Mouse (Mus musculus) T-helper 1 cell (primary cell): ENCODE measurements around the gene Acaa1b.

Experiments
- in situ Hi-C: fragments of 300-600 bp; cut with MboI, MseI; formaldehyde crosslinking; loops from one replicate; pipeline ENCODE4 v1.15.1; 2025; ENCODE audit warnings: high pct_unique_total_duplicates

Gene Acaa1b

GRCm38 (mm10) chr9:119156278-119157201, at the start of gene Acaa1b:
Acaa1b (minus strand) TSS chr9:119157093.
- in situ Hi-C loops, result no loop called here

GRCm38 (mm10) chr9:119206666-119207065, 49.8 kb upstream of the Acaa1b start:
- in situ Hi-C loops, result loop anchor here (10.0 kb wide), 1 partner anchor 1488 kb away; no protein-coding TSS in a partner anchor

- in situ Hi-C loops, result loop anchor here (10.0 kb wide), 1 partner anchor 1489 kb away; no protein-coding TSS in a partner anchor
These were observed 48.9 kb upstream of the Acaa1b start for GRCm38 (mm10) chr9:119205756-119206155.

GRCm38 (mm10) chr9:119203617-119204016, 46.7 kb upstream of the Acaa1b start:
- in situ Hi-C loops, result loop anchor here (10.0 kb wide), 1 partner anchor 1491 kb away; no protein-coding TSS in a partner anchor

GRCm38 (mm10) chr9:119201653-119202052, 44.8 kb upstream of the Acaa1b start:
- in situ Hi-C loops, result loop anchor here (10.0 kb wide), 1 partner anchor 1493 kb away; no protein-coding TSS in a partner anchor

- in situ Hi-C loops, result loop anchor here (10.0 kb wide), 1 partner anchor 175 kb away; no protein-coding TSS in a partner anchor
These were observed 42.4 kb upstream of the Acaa1b start for GRCm38 (mm10) chr9:119199151-119199861.

- in situ Hi-C loops, result loop anchor here (10.0 kb wide), 1 partner anchor 182 kb away; no protein-coding TSS in a partner anchor
These were observed 35.5 kb upstream of the Acaa1b start for GRCm38 (mm10) chr9:119192202-119192990.

GRCm38 (mm10) chr9:119181241-119181728, 24.4 kb upstream of the Acaa1b start:
- in situ Hi-C loops, result no loop called here

GRCm38 (mm10) chr9:119179292-119179691, 22.4 kb upstream of the Acaa1b start:
- in situ Hi-C loops, result no loop called here

GRCm38 (mm10) chr9:119167608-119168007, 10.7 kb upstream of the Acaa1b start:
- in situ Hi-C loops, result no loop called here

- in situ Hi-C loops, result no loop called here
These were observed 8.7 kb upstream of the Acaa1b start for GRCm38 (mm10) chr9:119165548-119165947.

GRCm38 (mm10) chr9:119164743-119165142, 7.8 kb upstream of the Acaa1b start:
- in situ Hi-C loops, result no loop called here

GRCm38 (mm10) chr9:119160689-119161088, 3.8 kb upstream of the Acaa1b start:
- in situ Hi-C loops, result no loop called here

- in situ Hi-C loops, result no loop called here
These were observed 2.0 kb upstream of the Acaa1b start, which contains the start of gene Gm47289 for GRCm38 (mm10) chr9:119158861-119159260. Gm47289 (plus strand) TSS chr9:119159161.

GRCm38 (mm10) chr9:119155826-119156225, 1.1 kb downstream of the Acaa1b start:
- in situ Hi-C loops, result no loop called here

GRCm38 (mm10) chr9:119155416-119155815, 1.5 kb downstream of the Acaa1b start:
- in situ Hi-C loops, result no loop called here

GRCm38 (mm10) chr9:119151751-119152150, 5.1 kb downstream of the Acaa1b start:
- in situ Hi-C loops, result no loop called here

GRCm38 (mm10) chr9:119149601-119150000, 7.3 kb downstream of the Acaa1b start:
- in situ Hi-C loops, result no loop called here

- in situ Hi-C loops, result no loop called here
These were observed 10.7 kb downstream of the Acaa1b start for GRCm38 (mm10) chr9:119146098-119146770.

- in situ Hi-C loops, result no loop called here
These were observed 11.3 kb downstream of the Acaa1b start for GRCm38 (mm10) chr9:119145638-119146037.
